11 mouse cellular contexts compared by ENCODE assay signal in the genomic region with DNA sequence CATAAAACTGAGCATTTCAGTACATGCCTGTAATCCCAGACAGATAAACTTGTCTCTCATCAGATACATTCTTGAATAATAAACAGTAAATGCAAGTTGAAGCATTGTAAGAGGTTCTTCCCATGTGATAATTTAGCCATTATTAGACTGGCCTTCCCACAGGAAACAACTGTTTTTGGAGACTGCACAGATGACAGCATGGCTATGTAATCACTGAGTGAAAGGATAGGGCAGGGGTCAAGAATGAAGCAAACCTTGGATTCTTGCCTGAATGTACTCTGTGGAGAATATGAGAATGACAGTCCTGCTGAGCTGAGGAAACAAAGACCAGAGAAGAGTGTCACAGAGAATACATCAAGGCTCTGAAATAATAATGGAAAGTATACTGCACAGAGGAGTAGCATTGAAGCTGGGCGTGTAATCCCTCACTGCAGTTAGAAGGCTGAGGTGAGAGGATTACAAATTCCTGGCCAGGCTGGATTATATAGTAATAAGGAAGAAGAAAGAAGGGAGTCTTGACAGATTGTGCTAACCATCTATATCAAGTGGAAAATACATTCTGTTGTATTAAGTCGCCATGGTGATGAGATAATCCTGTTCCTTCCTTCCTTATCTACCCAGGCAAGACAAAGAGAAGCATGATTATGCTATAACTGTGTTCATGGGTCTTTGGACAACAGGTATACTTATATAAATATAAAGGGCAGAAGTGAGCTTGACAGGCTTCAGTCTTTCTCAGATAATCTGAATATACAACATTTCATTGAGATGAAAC.
DNase-seq lines count a peak whose midpoint lies in the region; ATAC-seq and TF ChIP-seq lines count a peak whose summit lies in the region.
"Had no signal": no experiment of that assay in that cellular context is flagged by ENCODE, and none has a peak within 500 bp of the region (broad histone marks: within the 10 kb centered on the region; RNA-seq: fewer than 3 reads in every experiment).

No protein-coding gene starts in this region.

- no peaks in the 10 kb centered on the region for H3K36me3 ChIP-seq in kidney, adult 2 months (ENCODE audit: control insufficient read depth, insufficient read depth, low read length)
- no peaks in the 10 kb centered on the region for H3K36me3 ChIP-seq in kidney, embryonic 16.5 days (ENCODE audit: insufficient read depth, low read length)
- H3K36me3 ChIP-seq in heart, embryonic 12.5 days = peaks cover 13% of the 10 kb centered on the region
- no peaks in the 10 kb centered on the region for H3K36me3 ChIP-seq in lung, postnatal 0 days (ENCODE audit: insufficient read depth, low read length)
- H3K36me3 ChIP-seq: G1E; liver, embryonic 15.5 days had no signal

- no peak overlapping the region for H3K9ac ChIP-seq in kidney, embryonic 16.5 days (replicated peaks; ENCODE audit: low read length)
- H3K9ac ChIP-seq in heart, embryonic 12.5 days = no peak overlapping the region
- no peak overlapping the region for H3K9ac ChIP-seq in lung, postnatal 0 days (replicated peaks; ENCODE audit: low read depth)
- H3K9ac ChIP-seq: liver, embryonic 15.5 days had no signal

- DNase-seq in kidney, adult 2 months = peak; percentile 56
- peak; percentile 49 for DNase-seq in adrenal gland, postnatal 10 days
- peak; percentile 74 for DNase-seq in lung, postnatal 0 days (ENCODE audit: low spot score)
- no peak for DNase-seq in left cerebral cortex, postnatal 36 days (ENCODE audit: low spot score in 2 of 2)
- DNase-seq in layer of hippocampus, adult 9-10 months (ENCODE audit: low spot score) = no peak
- DNase-seq: thymus, postnatal 4 days had no signal

- TF ChIP-seq POLR2A in kidney, adult 2 months (IDR thresholded peaks at IDR 0.05; ENCODE audit: low read depth, low read length) = no peak

- WGBS in kidney, adult 2 months = 74% methylated on average over 2 of the region's 2 CpGs
- 76% methylated on average over 2 of the region's 2 CpGs for whole genome bisulfite sequencing in kidney, embryonic 16.5 days
- 50% methylated on average over 2 of the region's 2 CpGs for WGBS in heart, embryonic 12.5 days
- WGBS in lung, postnatal 0 days = 45% methylated on average over 2 of the region's 2 CpGs

- no peaks in the 10 kb centered on the region for H3K27me3 ChIP-seq in kidney, adult 2 months (replicated peaks; ENCODE audit: control insufficient read depth, insufficient read depth, low read length)
- no peaks in the 10 kb centered on the region for H3K27me3 ChIP-seq in kidney, embryonic 16.5 days (ENCODE audit: insufficient read depth, low read length)
- H3K27me3 ChIP-seq in heart, embryonic 12.5 days (replicated peaks) = no peaks in the 10 kb centered on the region
- H3K27me3 ChIP-seq in lung, postnatal 0 days (replicated peaks; ENCODE audit: insufficient read depth, low read length) = no peaks in the 10 kb centered on the region
- H3K27me3 ChIP-seq: liver, embryonic 15.5 days had no signal

- H3K4me1 ChIP-seq in kidney, adult 2 months (ENCODE audit: control insufficient read depth, insufficient read depth, low read length) = 0 out of 2 replicates have a peak, but pooled peaks cover 4% of the 10 kb centered on the region
- H3K4me1 ChIP-seq in kidney, embryonic 16.5 days (ENCODE audit: insufficient read depth, low read length) = no peaks in the 10 kb centered on the region; the same call in 1 of the 2 replicates
- H3K4me1 ChIP-seq in heart, embryonic 12.5 days (replicated peaks) = peaks cover 14% of the 10 kb centered on the region
- peaks cover 3% of the 10 kb centered on the region; the same call in 1 of the 2 replicates for H3K4me1 ChIP-seq in lung, postnatal 0 days (ENCODE audit: insufficient read depth, low read depth, low read length)
- H3K4me1 ChIP-seq: liver, embryonic 15.5 days had no signal

- no peak overlapping the region for H3K4me3 ChIP-seq in kidney, adult 2 months (ENCODE audit: insufficient read depth, low read depth, low read length)
- H3K4me3 ChIP-seq in kidney, embryonic 16.5 days (ENCODE audit: low read length) = no peak overlapping the region
- no peak overlapping the region for H3K4me3 ChIP-seq in heart, embryonic 12.5 days
- no peak overlapping the region for H3K4me3 ChIP-seq in lung, postnatal 0 days (ENCODE audit: low read depth, low read length)
- H3K4me3 ChIP-seq: liver, embryonic 15.5 days had no signal

- intact Hi-C loops in left cerebral cortex, postnatal 36 days (cut with DNase I) = no loop called here

- H3K27ac ChIP-seq in kidney, adult 2 months (ENCODE audit: insufficient read depth, low read depth, low read length) = no peak overlapping the region
- no peak overlapping the region for H3K27ac ChIP-seq in kidney, embryonic 16.5 days (ENCODE audit: low read length)
- peak overlapping the region; percentile 65 for H3K27ac ChIP-seq in heart, embryonic 12.5 days (ENCODE audit: poor library complexity, severe bottlenecking)
- no peak overlapping the region for H3K27ac ChIP-seq in lung, postnatal 0 days (ENCODE audit: low read length)
- H3K27ac ChIP-seq: liver, embryonic 15.5 days had no signal

- H3K4me2 ChIP-seq in kidney, embryonic 16.5 days (replicated peaks; ENCODE audit: low read depth, low read length) = no peak overlapping the region
- no peak overlapping the region for H3K4me2 ChIP-seq in heart, embryonic 12.5 days
- H3K4me2 ChIP-seq in lung, postnatal 0 days (replicated peaks; ENCODE audit: low read depth, low read length) = no peak overlapping the region
- H3K4me2 ChIP-seq: liver, embryonic 15.5 days had no signal

- TF ChIP-seq EP300 in lung, postnatal 0 days (IDR thresholded peaks at IDR 0.05) = peak; percentile 47

- H3K9me3 ChIP-seq in kidney, embryonic 16.5 days (ENCODE audit: low read length) = peaks cover 3% of the 10 kb centered on the region; the same call in 1 of the 2 replicates
- no peaks in the 10 kb centered on the region for H3K9me3 ChIP-seq in heart, embryonic 12.5 days (replicated peaks)
- no peaks in the 10 kb centered on the region for H3K9me3 ChIP-seq in lung, postnatal 0 days (ENCODE audit: low read length)
- H3K9me3 ChIP-seq: G1E; liver, embryonic 15.5 days had no signal

- ATAC-seq in kidney, embryonic 16.5 days (ENCODE audit: low FRiP score, low TSS enrichment) = no peak
- peak; percentile 89 for ATAC-seq in heart, embryonic 12.5 days (ENCODE audit: insufficient number of reproducible peaks, low FRiP score)
- ATAC-seq in lung, postnatal 0 days = peak; percentile 76
- ATAC-seq in CD4-positive, CD25-positive, alpha-beta regulatory T cell, adult 4 months = no peak

- TF ChIP-seq CTCF in kidney, adult 2 months (conservative IDR thresholded peaks at IDR 0.05; ENCODE audit: insufficient read depth, insufficient read length, low read depth, low read length) = no peak
- TF ChIP-seq CTCF in lung, postnatal 0 days (IDR thresholded peaks at IDR 0.05) = no peak

Comparison
In these comparisons a context has a peak if more than half of its experiments do, and no peak if none do; other contexts are left out.
1. DNase-seq: peak in kidney, adult 2 months (single experiment), adrenal gland, postnatal 10 days (single experiment) and lung, postnatal 0 days (single experiment); none in left cerebral cortex, postnatal 36 days (0 of 2) and layer of hippocampus, adult 9-10 months (single experiment).
2. ATAC-seq: peak in heart, embryonic 12.5 days (single experiment) and lung, postnatal 0 days (single experiment); none in kidney, embryonic 16.5 days (single experiment) and CD4-positive, CD25-positive, alpha-beta regulatory T cell, adult 4 months (single experiment).